Mouse (Mus musculus) left cerebral cortex, adult 11 months (tissue): ENCODE measurements at regions not wholly inside any gene's neighbourhood (a gene's known extent, or its start where the extent isn't known, plus 50 kb on each side); places are given as distances from the start of the nearest gene placed in this dataset.

Source experiments
- DNase-seq: peaks from one replicate; pipeline ENCODE4 v3.0.0; 2022; ENCODE audit warnings: low spot score

- DNase-seq = no peak
Observed at GRCm38 (mm10) chr3:52502223-52502622, 234.1 kb downstream of the Foxo1 start.

- no peak for DNase-seq
Observed at GRCm38 (mm10) chr3:52501614-52502013, 233.5 kb downstream of the Foxo1 start.

GRCm38 (mm10) chr3:52500026-52500425 is 231.9 kb downstream of the Foxo1 start:
- DNase-seq = no peak

GRCm38 (mm10) chr3:52499581-52499980 is 231.4 kb downstream of the Foxo1 start:
- DNase-seq = no peak

- no peak for DNase-seq
Observed at GRCm38 (mm10) chr3:52498506-52499228, 230.5 kb downstream of the Foxo1 start.

- DNase-seq = no peak
Observed at GRCm38 (mm10) chr3:52496965-52497364, 228.8 kb downstream of the Foxo1 start.

- no peak for DNase-seq
Observed at GRCm38 (mm10) chr3:52495401-52495800, 227.3 kb downstream of the Foxo1 start.

GRCm38 (mm10) chr3:52494924-52495323 is 226.8 kb downstream of the Foxo1 start:
- DNase-seq = no peak

- DNase-seq = no peak
Observed at GRCm38 (mm10) chr3:52479186-52479585, 211.1 kb downstream of the Foxo1 start.

GRCm38 (mm10) chr3:52469900-52470299 is 201.8 kb downstream of the Foxo1 start:
- DNase-seq = no peak

GRCm38 (mm10) chr3:52469397-52469796 is 201.3 kb downstream of the Foxo1 start:
- DNase-seq = no peak

GRCm38 (mm10) chr3:52468326-52468725 is 200.2 kb downstream of the Foxo1 start:
- no peak for DNase-seq

- DNase-seq = no peak
Observed at GRCm38 (mm10) chr3:52467876-52468275, 199.7 kb downstream of the Foxo1 start.

GRCm38 (mm10) chr3:52466984-52467565 is 198.9 kb downstream of the Foxo1 start:
- no peak for DNase-seq

GRCm38 (mm10) chr3:52466571-52466970 is 198.4 kb downstream of the Foxo1 start:
- no peak for DNase-seq

GRCm38 (mm10) chr3:52463911-52464310 is 195.8 kb downstream of the Foxo1 start:
- no peak for DNase-seq

- no peak for DNase-seq
Observed at GRCm38 (mm10) chr3:52454955-52455354, 186.8 kb downstream of the Foxo1 start.

GRCm38 (mm10) chr3:52453041-52453440 is 184.9 kb downstream of the Foxo1 start:
- DNase-seq = no peak

GRCm38 (mm10) chr3:52452345-52452744 is 184.2 kb downstream of the Foxo1 start:
- DNase-seq = no peak

GRCm38 (mm10) chr3:52446991-52447390 is 178.9 kb downstream of the Foxo1 start:
- no peak for DNase-seq

GRCm38 (mm10) chr3:52446500-52446899 is 178.4 kb downstream of the Foxo1 start:
- DNase-seq = no peak

- DNase-seq = no peak
Observed at GRCm38 (mm10) chr3:52444420-52445119, 176.4 kb downstream of the Foxo1 start.

- no peak for DNase-seq
Observed at GRCm38 (mm10) chr3:52443856-52444255, 175.7 kb downstream of the Foxo1 start.
